Mouse (Mus musculus): ENCODE measurements at regions not wholly inside any gene's neighbourhood (a gene's known extent, or its start where the extent isn't known, plus 50 kb on each side); places are given as distances from the start of the nearest gene placed in this dataset.

DNA sequence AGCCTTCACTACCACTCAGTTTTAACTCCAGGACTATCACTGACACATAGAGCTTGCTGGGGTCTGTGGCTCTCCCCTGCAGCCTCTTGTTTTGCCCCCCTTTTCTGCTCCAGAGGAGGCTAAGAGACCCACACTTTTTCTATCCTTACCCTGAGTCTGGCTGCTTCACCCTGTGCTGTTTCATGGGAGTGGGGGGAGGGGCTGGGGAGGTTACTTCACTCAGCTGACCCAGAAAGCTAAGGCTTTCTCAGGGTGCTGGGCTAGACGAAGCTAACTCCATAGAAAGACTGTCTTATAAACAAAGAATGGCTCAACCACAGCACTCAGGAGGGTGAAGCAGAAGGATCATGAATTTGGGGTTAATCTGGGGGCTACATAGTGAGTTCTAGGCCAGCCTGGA is 93.9 kb downstream of the Vegfa start:
- TF ChIP-seq CTCF (IDR thresholded peaks at IDR 0.05) (no peak), POLR2A (IDR thresholded peaks at IDR 0.05; ENCODE audit: insufficient read depth, low read depth, low read length) (no peak), EP300 (IDR thresholded peaks at IDR 0.05; ENCODE audit: insufficient read depth, low read depth, low read length) (no peak)
